Mouse (Mus musculus): Measurements from ENCODE around the gene Gm5136.

The Gm5136 gene

DNA sequence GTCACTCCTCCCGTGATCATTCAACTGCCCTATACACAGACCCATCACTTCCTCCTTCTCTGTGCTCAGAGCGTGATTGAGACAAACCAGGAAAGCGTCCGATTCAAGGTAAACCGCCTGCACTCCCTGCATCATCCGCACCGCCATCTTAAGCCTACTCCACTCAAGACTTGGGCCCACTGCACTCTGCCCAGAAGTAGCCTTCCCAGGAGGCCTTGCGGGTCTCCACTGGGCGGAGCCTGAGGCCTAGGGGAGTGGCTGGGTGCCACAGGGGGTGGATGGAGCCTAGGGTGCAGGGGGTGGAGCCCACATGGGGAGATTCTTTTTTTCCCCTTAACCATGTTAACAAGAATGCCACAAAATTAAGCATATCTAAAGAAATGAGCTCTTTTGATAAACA lies at the start of gene Gm5136:
Gm5136 (minus strand) TSS at position 215 of the 400 bp plus-strand sequence.
- no peak for DNase-seq

DNA sequence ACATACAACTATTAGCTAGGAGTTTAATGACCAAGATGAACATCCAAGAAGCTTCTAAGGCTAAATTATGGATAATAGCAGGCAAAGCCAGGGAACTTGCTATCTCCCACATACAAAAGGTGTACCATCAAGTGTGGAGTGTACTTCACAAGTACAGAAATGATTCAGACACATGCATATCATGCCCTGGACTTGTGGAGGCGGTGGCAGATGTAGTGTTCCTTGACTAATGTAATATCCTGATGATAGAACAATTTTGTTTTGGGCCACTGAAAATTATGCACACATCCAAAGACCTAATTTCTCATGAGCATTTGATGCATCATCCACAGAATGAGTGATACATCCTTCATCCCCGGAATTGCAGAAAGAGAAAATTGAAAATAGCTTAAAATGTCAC lies 43.8 kb upstream of the Gm5136 start:
- DNase-seq, result no peak

DNA sequence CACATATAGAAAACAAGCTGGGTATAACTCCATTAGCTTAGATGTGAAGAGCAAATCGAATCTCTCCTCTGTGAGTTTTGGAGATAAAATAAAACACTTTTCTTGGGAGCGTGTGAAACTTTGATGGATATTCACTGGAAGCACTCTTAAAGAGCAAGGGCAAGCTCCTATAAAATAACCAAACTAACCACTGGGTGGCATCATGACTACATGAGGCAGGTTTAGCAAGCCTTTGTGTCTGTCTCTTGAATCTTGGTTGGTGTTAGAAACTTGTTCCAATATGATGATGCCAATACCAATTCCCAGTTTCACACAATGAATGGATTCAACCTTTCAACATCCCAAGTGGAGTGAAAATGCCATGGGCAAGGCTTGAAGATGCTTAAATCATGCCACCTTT lies 34.0 kb upstream of the Gm5136 start:
- peak; percentile 19 for DNase-seq

DNA sequence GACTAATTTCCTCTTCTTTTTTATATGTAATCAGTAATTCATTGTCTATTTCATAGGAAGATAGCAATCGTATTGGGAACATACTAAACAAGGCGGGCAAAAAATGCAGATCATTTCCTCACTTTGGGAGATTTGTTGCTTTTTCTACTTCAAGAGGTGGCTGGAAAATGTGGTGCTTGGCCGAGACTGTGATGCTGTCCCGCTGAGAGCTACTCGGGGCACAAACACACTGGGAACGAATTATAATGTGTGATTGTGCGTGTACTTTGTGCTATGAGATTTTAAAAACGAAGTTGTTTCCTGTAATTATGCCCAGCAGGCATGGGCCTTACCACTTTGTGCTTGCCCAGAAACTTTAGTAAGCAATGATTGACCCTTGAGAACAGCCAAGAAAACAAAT lies 29.0 kb upstream of the Gm5136 start:
- DNase-seq, result no peak

DNA sequence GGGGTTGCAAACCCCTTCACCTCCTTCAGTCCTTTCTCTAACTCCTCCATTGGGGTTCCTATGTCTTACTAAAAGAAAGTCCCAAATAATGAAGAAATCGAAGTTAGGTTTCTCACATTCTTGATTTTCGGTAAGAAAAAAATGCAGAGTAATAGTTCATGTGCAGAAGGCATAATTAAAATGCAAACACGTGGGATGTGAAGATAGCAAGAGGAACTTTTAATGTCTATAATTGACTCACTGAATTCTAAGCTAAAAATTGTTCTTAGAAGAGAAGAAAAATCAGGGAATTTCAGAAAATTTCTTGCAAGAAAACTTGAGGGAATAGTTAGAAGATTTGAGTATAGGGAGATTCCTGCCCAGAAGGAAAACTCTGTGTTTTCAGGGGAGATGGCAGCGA lies 26.4 kb upstream of the Gm5136 start:
- no peak for DNase-seq

DNA sequence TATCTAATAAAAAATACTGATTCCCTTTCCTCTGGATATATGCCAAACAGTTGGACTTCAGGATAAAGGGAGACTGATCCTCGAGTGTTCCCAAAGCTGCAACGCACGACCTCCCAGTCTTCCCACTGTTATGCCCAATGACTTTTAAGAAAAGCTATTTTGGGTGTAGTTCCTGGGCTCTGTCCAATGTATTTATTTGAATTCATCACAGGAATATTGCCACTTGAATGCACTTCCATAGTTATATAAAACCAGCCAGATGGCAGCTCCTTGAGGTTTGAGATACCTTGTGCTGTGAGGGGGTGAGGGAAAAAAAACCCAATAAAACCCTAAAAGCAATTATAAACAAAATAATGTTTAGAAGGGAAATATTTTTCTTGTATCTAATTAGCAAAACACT lies 24.9 kb upstream of the Gm5136 start:
- DNase-seq, result no peak

DNA sequence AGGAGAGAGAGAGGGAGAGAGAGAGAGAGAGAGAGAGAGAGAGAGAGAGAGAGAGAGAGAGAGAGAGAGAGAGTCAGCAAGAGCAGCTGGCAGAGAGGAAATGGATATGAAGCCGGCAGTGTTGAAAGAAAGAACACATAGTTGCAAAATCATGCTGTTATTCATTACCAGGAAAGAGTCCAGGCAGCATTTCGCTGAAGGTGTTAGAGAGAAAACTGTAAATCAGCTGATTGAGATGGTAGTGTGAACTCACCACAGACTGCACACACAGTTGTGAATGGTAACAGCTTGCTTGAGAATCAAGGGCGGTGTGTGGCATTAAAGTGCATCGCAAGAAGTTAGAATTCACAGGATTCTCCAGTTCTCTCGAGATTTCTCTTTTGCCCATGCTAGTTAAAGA lies 10.6 kb upstream of the Gm5136 start:
- peak; percentile 43 for DNase-seq

DNA sequence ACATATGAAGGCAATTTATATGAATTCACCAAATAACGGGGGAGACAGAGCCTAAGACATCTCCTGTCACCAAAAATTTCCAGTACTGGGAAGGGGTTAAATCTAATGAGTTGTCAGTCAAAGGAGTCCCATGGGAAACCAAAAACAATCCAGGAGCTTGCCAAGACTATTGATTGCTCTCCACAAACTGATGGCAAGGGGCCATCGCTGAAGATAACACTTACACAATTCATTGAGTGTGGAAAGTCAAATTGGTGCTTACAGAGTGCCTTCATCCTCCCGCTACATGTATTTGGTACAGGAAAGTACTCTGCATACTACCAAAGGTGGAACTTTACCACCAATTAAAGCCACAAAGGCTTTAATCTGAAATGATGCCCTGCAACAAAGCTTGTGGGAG lies 5.7 kb upstream of the Gm5136 start:
- DNase-seq, result no peak

DNA sequence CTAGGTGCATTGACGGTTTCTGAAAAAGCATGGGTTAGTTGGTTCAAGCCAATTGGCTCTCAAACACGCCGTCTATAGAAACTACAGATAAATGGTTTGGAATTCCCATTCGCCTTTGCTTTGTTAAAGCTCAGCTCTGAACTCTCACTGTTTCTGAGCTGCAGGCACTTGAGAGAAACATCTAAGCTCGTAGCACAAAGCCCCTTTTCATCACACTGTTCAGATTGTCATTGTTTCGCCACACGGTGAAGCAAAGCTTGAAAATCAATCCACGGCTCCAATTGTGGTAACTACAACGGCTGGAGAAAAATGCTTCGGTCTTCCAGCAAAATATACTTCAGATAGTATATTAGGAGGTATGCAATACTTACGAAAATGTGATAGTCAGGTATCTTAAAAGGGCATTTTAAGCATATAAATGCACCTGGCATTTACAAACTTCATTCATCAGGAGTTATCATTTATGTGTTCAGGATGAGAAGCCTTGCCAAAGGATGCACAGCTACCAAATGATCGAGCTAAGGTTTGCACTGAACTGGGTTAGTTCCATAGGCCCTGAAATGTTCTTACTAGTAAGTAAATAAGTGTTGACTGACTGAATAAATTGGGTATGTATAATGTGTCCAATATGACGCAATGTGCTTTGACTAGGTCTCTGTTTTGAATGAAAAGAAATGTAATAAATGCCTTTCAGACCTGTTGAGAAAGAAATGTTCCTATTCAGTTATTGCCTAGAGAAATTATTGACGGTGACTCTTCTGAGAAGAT lies 1.6 kb upstream of the Gm5136 start:
- no peak for DNase-seq

DNA sequence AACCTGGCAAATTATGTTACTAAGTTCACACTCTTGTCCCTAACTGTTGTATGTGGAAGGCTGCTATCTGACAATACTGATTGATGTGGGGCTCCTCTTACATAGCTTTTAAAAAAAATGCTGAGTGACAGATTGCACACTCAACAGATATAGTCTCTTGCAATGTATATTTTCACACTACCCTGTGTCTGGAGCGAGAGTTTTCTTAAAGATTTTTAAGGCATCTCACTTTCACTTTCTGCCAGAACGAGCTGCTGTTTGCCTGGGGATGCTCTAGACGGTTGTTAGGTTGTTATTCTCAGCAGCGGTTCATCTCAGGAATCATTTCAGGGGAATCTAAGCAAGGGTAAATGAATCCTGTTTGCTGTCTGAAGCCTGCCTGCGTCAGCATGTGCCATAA lies 2.9 kb downstream of the Gm5136 start:
- DNase-seq, result no peak

DNA sequence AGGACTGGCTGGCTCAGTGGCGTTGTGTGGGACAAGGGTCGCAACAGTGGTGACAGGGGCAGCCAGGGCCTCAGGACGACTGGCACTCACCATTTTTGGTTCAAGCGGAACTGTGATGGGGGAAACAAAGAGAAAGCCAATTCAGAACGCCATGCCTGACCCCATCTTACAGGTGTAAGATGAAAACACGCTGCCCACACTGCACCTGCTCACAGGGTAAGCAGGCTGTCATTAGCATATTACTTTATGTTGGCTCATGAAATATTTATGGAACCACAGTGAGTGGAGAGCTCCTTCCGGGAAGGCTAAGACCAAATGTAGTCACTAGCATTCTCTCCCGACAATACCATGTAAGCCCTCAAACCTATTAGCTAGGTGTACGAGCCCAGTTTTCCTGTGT lies 9.0 kb downstream of the Gm5136 start:
- no peak for DNase-seq

DNA sequence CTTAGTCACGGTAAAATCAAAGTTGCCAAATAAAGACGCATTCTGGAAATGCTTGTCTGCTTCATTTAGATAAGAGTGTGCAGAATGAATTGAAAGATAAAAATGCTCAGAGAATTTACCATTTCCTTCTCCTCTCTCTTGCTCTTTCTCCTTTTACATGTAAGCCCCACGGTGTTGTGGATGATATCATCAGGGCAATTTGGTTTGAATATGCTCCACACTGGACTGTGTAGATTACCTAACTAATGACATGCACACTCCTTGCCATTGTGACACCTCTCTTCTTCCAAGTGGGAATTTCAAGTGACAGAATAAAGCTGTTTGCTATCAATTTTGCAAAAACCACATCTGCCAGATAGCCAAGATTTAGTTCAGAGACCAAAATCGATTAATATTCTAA lies 13.3 kb downstream of the Gm5136 start:
- DNase-seq, result no peak

DNA sequence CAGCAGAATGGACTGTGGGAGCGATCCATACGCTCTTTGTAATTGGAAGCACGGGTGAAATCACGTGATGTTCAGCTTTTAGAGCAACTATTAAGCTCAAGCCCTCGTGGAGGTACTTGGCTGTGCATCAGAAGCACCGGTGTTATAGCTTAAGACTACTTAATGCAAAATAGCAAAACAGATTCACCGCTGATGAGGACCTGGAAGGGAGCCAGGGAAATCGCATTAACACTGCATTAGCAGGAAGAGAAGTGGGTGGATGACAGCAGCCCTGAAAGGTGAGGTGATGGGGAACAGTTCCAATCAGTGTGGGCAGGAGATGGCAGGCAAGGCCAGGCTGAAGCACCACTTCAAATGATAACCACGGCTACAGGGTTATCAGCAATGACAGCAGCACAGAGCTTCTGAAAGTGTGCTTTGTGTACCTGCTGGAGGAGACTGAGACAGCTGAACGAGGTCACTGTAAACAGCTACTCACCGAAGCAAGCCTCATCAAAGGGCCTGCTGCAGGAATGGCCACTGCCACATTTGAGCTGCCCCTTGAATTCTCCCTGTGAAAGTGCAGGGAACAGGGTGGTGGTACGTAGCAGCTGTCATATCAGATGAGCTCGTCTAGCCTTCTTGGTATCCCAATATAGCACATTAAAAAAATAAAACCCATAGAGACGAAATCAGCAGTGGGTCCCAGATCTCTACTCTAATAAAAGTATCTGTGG lies 20.1 kb downstream of the Gm5136 start:
- DNase-seq, result no peak

DNA sequence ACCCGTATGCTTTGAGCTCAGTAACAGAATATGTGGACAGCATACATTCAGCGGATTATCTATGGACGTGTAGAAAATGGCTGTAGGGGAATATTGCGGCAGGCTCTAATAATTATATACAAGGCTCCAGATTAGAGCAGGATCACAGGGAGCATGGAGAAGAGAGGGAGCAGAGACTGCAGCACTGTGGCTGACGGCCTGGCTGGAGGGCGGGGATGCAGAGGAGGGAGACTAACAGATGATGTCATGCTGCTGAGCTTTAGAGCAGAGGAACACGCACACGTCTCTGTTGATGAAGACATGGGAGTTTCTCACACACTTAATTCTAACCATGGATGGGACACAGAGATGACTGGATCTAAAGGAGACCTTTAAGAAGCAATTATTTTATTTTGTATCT lies 22.9 kb downstream of the Gm5136 start:
- no peak for DNase-seq

DNA sequence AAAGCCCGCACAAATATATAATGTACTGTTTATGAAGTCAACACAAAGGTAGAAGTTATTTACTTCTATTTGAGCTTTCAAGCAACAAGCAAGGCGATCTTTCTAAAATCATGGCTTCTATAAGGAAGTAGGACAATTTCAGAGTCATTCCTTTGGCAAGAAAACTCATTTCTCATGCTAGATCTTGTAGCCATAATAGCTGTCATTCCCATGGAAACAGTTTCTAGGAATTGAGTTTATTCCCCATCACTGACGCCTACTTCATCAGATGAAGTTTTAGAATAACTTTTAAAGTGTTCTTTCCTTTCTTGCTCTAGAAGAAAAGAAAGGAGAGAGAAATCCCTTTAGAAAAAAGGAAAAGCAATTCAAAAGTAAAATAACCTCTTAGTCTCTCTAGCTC lies 31.0 kb downstream of the Gm5136 start:
- DNase-seq, result no peak

DNA sequence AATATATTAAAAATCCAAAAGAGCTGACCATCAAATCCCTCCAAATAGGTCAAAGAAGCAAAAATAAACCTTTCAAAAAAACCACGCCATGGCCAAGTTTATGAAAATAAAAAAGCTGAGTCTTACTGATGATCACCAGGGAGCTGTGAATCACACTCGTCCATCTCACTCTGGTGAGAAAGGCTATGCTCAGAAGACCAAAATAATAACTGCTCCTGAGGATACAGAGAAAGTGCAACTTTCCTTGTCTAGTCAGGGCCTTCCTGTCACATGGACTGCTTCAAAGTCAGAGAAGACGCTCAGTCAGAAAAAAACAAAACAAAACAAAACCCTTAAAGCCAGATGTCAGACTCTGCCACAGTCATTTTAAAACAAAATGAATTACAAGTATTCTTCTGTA lies 39.7 kb downstream of the Gm5136 start:
- no peak for DNase-seq

DNA sequence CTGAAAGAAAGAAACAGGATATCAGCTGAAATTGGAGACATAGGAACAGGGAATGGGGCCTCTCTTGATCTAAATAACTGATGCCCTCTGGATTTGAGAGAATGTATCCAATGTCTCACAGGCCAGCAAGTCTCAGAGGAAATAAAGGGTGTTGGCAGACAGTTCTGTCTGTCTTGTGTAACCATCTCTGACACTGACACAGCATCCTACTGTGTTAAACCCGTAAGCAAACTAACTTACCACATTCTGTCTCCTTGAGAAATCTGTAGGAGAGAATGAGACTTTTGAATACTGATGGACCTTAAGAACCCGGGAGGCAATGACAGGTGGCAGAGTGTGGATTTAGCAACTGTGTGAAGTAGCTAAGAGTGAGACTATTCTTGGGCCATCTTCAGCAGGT lies 41.7 kb downstream of the Gm5136 start:
- no peak for DNase-seq

DNA sequence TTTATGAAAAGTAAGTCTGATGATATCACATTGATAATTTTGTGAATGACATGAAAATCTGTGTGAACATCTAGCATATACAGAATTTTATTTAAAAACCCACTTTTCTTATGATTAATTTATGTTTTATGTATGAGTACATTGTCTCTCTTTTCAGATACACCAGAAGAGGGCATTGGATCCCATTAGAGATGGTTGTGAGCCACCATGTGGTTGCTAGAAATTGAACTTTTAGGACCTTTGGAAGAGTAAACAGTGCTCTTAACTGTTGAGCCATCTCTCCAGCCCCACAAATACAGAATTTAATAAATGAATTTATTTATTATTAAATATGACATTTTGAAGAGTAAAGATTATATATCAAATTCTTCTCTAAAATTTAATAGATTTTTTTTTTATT lies 42.3 kb downstream of the Gm5136 start:
- no peak for DNase-seq

DNA sequence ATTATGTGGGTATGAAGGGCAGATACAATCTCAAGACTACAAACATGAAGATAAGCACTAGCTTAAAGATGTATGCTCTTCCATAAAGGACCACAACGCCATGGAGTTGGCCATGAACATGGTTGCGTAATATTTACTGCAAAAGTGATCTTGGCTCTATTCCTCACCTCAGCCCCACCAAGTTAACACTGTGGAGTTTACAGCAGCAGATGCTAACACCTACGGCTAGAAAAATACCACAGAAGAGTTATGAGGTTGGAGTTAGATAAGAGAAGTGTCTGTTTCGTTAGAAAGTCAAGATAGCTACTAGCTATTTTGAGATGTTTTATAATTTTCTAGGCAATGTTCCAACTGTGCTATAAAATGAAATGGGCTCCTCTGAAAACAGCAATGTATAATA lies 43.1 kb downstream of the Gm5136 start:
- DNase-seq, result no peak

DNA sequence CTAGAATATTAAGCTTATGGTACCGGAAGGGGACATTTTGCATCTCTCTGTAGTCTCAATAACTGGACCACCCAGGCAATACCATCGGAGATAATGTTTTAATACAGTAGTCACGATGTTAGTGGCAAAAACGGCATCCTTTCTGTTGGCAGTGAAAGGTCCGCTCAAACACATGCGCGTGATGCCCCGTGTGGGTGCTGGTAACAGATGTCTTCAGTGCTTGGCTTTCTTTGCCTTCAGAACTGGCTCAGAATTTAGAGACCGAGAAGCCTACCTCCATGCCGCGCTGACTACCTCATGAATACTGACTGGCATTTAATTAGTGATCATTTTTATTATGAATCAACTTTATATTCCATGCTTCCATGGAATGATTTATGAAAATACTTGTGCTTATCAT lies 44.9 kb downstream of the Gm5136 start:
- no peak for DNase-seq

DNA sequence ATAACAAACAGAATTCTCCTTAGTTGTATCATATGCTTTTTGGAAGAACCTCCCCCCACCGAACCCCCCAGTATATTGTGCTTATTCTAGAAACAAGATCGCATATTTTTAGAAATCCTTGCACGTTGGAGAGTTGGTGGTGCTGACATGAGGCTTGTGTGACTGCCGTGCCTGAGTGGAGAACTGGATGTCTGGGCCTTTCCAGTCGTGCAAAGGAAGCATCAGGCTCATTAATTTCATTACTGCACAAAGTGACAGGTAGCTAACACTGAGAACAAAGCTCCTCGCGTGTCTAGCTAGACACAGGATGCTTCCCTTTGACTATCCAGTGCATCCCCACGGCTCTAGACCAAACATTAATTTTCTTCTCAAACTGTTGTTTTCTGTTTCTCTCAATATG lies 47.1 kb downstream of the Gm5136 start:
- no peak for DNase-seq

DNA sequence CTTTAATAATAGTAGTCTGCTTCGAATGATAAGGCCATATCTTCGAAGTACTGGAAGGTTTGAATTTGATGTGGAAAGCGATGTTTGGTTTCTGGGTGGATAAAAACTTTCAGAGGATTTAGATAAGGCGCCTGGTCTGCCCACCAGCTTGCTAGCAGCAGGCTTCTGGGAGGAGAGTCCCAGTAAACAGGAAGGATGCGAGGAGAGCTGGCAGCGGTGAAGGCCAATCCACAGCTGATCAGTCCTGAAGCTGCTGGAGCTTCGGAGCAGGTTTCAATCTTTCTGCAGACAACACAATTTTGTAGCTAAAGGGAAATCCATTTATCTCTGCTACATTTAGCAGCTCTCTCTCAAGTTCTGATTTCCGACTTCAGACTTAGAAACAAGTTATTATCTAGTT lies 47.9 kb downstream of the Gm5136 start:
- DNase-seq, result no peak

DNA sequence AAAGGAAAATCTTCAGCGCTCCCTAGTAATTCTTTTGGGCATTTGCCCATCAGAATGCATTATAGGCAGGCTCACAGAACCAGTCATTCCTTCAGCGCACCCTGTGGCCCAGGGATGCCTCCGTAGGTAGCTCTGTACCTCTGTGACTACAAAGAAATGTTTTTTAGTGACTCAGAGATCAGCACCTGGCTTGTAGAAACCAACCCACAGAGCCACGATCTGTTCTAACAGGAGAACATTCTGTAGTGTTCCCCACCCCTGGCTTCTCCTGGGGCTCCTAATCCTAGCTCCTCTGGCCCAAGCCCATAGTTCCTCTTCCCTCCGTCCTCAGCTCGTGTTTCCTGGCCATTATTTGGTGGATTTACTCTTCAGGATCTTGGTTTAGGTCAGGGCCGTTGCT lies 50.8 kb downstream of the Gm5136 start:
- no peak for DNase-seq
